Mouse (Mus musculus) heart, adult 9 months (tissue): ENCODE results near the gene Dgat2l6.

ENCODE experiments used
- DNase-seq, 2 experiments: peaks; one replicate each; pipeline ENCODE4 v3.0.0; 2022; ENCODE audit warnings: low spot score in 2 of 2

Dgat2l6 gene

GRCm38 (mm10) chrX:100524471-100524870, at the start of gene Dgat2l6:
Gene Dgat2l6 (plus strand): TSS chrX:100524838.
- no peak for DNase-seq

- DNase-seq = peak in 1 of 2 experiments; percentile 1
Measured at GRCm38 (mm10) chrX:100475569-100476223, 48.9 kb upstream of the Dgat2l6 start.

DNA sequence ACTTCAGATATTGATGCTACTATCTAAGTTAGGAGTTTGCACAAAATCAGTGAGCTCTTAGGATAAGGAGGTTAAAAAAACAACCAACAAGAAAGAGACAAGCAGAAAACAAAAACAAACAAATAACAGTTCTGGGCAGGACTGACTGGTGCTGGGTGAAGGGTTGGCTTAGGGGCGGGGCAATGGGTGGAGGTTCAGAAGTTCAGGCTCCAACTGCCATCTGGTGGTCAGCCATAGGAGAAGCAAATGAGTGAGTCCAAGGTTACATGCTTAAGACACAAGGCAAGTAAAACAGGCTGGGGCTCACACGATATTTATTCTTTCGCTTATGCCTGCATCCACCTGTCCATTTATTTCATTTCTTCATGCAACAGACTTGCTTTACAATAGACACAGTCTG, 44.3 kb upstream of the Dgat2l6 start:
- DNase-seq = peak; percentile 33 to 47

DNA sequence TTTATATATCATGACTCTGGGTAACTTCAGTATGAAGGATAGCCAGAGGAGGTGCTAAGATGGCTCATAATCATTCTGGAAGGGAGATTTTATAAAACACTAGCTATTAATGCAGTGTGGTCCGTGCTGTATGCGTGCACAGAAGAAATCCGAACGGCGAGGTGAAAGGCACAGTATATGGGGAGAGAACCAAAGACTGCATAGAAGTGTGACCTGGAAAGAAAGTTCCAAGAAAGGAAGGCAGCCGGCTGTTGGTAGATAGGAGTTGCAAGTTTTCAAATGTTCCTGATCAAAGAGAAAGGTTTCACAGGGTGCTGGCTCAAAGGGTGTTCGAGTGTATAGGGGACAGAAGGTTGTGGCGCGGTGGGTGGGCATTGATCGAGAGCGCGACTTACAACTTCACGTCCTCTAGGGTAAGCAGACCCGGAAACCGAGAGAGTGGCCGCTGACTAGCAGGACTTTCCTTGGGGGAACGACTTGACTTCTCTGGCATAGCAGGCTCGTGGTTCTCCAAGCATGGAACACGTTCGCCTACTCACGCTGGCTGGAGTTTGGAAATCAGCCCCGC, 31.1 kb upstream of the Dgat2l6 start:
- peak in 1 of 2 experiments; percentile 0 for DNase-seq

DNA sequence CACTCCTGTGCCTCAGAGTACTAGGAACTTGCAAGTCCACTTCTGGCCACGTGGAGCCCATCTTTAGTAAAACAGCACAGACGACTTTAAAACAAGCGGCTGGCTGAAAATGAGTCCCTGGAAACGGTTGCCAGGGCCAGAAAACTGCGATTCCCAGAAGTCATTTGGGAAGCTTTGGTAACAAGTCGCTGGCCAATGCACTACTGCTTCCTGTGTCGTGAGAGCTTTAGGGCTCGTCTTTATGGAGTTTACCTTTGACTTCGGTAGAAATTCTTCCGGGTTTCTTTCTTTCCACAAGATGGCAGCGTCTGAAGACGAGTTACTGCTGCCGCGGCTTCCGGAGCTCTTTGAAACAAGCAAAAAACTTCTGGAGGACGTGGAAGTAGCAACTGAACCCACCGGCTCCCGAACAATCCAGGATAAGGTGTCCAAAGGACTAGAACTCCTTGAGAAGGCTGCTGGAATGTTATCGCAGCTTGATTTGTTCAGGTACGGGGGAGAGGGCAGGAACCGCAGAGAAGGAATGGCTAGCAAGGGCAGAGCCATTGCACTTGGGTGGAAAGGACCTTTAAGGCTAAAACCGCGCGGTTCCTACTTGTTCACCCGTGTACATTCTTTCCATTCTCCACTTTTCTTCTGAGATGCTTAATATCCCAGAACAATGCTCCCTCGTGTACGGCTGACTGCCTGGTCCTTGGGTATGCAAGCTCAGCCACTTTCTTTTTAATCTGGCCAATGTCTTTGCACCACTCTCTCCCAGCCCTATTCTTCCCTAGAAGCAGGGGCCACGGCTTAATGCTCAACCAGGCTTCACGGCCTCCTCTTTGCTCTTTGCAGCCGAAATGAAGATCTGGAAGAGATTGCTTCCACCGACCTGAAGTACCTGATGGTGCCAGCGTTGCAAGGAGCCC, 30.3 kb upstream of the Dgat2l6 start, which contains the start of gene Igbp1:
Gene Igbp1 (plus strand): TSS at position 224 of the 911 bp plus-strand sequence.
- DNase-seq = peak; percentile 84 to 86

DNA sequence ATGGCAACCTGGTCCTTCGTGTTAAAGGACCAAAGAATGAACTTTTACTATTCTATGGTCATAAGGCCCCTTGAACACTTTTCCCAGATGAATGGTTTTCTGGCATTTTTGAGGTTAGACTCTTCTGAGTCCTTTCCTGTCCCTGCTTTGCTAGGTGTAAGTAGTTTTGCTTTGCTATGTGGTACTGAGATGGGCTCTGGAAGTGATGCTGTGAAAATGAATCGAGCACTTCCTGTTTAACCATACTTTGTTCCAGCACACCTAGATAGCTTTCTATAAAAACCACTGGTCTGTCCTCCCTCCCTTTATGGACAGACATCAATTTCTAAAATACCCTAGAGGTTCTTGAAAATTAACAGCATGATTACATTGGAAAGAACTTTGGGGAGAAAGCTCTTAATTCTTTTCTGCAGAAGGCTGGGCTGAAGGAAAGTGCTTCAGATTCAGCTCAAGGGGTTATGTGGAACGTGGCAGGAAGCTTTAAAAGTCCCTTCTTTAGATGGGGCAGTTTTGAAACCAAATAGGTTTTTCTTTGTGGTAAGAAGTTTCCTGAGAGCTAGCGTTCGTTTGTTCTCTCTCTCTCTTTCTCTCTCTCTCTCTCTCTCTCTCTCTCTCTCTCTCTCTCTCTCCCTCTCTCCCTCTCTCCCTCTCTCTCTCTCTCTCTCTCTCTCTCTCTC, 20.3 kb upstream of the Dgat2l6 start:
- no peak for DNase-seq

- DNase-seq = peak in 1 of 2 experiments; percentile 0
Measured at GRCm38 (mm10) chrX:100508164-100508563, 16.5 kb upstream of the Dgat2l6 start.

GRCm38 (mm10) chrX:100509921-100510320, 14.7 kb upstream of the Dgat2l6 start:
- DNase-seq = no peak

GRCm38 (mm10) chrX:100516683-100517082, 8.0 kb upstream of the Dgat2l6 start:
- DNase-seq = no peak

DNA sequence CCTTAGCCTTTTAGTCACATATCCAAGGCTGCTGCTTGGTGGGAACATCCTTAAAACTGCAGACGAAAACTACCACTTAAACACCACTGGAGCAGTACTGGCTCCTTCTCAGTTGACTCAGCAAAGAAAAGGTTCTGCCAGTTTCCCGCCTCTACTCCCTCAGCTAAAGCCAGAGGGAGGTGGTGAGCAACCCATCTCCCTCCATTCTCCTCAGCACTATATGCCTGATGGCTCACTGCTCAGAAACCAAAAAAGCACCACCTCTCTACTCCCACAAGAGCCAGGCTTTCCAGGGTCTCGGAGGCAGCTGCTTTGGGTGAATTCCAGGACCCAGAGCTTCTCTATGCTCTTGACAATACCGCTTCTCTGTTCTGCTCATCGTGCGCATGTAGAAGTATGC, 7.0 kb upstream of the Dgat2l6 start:
- DNase-seq = no peak

DNA sequence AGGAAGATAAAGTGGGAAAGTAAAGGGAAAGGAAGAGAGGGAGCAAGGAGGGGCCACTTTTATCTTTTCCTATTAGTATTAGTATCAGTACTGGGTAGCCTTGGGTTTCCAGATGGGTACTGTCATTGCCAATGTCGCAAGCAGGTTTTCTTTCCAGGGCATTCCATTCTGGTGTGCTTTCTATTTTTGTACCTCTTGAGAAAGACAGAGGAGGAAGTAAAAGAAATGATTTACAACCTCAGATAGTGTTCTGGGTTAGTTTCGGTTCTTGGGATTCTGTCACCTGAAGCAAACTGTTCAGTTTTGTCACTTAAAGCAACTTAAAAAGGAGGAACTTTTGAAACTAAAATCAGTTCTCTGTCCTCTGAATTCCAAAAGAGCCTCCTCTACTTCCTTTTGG, 6.1 kb upstream of the Dgat2l6 start:
- DNase-seq = no peak

DNA sequence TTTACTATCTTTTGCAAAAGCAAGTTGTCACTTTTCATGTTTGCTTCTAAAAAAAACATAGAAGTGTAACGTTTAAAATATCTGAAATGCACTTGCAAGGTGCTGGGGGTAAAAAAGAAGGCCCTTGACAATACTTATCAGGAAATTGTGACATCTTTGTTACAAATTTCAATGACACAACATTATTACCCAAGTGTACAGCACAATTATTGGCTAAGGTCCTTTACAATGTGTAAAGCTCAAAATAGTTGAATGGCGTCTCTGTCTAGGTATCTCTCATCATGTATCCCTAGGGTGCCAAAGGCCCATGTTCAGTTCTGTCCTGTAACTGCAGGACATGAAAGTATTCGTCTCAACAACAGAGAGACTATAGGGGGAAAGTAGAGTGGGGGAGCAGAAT, 31.4 kb downstream of the Dgat2l6 start:
- no peak for DNase-seq

- no peak for DNase-seq
Measured at GRCm38 (mm10) chrX:100565696-100566095, 41.1 kb downstream of the Dgat2l6 start.

DNA sequence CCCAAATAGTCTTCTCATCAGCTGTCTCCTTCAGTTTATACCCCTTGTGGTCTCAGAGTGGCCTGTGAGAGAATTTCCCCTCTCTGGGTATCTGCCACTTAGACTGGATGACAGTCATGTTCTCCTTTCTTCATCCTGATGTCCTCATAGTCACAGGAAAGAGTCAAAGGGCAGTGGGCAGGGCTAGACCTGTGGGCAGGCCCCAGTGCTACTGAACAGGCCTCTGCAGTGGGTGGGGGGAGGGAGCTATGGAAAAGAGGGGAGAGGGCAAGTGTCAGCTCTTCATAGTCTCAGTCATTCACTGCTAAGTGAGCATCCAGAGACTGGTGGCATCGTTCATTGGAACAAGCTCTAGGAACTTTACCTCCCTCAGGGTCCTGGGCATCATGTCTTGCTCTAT, 47.3 kb downstream of the Dgat2l6 start, which contains the start of gene Awat1:
Gene Awat1 (plus strand): TSS at position 301 of the 400 bp plus-strand sequence.
- DNase-seq = no peak

- DNase-seq = no peak
Measured at GRCm38 (mm10) chrX:100594791-100595190, 70.2 kb downstream of the Dgat2l6 start, which contains the start of gene P2ry4. Gene P2ry4 (minus strand): TSS chrX:100594869.
